Mouse (Mus musculus) cerebellum, adult 9-10 months (tissue): ENCODE results near the gene Ccdc152.

Experiments
- DNase-seq: peaks from one replicate; pipeline ENCODE4 v3.0.0; 2022

Ccdc152 gene

DNA sequence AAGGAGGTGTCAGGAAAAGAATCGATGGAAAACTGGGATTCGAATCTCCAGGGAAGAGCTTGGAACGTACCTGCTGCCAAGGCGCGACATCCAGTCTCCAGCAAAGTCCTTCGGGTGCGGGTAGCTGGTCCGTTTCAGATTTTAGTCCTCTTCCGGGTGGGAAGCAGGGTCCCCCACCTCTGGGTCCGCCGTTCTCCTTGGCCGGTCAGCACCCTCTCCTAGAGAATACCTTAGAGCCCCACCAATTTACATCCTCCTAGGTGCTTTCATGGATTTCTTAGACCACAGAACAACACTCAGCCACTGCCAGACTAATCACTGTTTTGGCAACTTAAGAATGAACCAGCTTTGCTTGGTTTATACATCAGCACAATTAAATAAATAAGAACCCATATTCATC is at the start of gene Ccdc152:
Gene Ccdc152 (minus strand): TSS at position 101 of the 400 bp plus-strand sequence.
- DNase-seq, result no peak

DNA sequence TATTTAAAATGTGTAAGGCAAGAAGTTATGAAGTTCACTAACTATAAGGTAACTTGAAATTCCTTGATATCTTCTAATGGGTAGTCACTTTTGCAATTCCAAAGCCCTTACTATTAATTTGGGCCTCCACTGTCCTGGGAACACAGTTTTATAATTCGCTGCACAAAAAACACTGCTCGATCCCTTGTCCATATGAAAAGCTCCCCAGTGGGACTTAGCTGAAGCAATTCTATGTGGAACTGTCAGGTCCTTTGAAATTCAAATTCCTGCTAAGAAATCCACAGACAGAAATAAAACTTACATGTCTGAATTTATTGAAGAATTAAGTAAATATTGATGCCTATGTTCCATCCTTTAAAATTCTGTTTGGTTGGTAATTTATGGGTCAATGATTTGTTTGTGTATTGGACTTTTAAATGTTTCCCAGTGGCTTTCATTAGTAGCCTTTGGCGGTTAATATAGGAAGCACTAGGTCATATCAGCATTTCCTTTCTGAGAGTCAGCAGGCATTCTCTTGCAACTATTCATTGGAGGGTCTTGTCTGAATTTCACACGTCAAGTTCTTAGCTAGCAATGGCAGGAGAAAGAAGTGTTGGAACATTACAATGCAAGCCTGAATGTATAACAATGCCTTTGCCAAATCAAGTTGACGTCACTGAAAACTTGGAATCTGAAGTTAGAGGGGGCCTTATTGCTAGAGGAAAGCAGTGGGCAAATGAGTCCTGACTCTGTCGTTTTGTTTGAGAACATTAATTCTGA is 46.2 kb upstream of the Ccdc152 start:
- DNase-seq, result no peak

DNA sequence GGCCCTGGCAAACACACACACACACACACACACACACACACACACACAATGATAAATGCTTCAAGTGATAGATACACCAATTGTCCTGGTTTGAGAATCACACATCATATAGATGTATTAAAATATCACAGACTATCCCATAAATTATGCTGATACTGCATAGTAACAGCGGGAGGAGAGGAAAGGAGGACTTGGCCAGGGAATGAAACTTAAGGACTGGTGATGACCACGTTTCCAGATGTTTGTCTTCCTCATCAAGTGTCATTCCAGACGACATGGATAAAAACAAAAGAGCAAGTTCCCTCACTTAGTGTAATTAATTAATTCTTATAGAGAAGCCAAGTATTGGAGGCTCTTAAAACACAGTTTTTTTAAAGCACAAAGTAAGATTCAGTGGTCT is 43.4 kb upstream of the Ccdc152 start:
- no peak for DNase-seq

DNA sequence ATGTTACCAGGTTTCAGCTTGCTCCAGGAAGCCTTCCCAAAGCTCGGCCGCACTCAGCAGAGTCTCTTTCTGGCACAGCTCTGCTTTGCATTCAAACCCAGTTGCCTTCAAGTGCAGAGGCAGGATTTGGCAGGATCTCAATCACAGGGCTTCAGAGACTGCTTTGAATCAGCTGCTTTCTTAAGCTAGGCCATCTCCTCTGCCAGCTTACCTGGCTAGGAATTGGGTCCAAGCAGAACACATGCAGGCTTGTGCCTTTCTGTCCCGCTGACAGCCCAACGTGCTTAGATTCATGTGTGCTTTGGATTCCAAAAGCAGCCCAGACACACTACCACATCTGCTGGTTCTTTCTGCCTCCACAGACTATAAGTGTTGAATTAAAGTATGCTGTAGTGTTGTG is 41.2 kb upstream of the Ccdc152 start:
- no peak for DNase-seq

DNA sequence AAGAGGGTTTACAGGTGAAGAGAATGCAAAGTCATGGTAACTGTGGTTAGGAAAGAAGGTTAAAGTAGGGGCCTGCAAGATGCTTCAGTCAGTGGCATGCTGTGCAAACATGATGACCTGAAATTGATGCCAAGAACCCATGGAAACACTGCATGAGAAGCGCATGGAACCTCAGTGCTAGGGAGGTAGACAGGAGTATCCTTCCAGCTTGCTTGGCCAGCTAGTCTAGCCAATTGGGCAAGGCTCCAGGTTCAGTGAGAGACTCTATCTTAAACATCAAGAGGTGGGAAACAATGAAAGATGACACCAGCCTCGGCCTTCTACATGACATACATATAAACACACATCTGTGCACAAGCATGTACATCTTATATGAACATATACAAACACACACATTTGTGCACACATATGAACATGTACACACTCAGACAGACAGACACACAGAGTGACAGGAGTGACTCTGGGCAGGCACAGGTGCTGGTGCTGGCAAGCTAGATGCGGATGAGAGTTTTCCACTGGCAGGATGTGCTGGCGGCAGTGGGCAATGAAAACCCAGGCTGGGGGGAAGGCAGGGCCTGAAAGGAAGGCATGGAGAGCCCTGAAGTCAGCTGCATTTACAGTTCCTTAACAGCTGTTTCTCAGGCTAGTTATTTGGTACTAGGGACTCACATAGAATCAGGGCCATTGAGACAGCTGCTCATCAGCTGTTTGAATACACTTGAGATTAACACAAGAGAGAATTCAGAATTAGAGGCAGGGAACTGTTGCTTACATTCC is 38.7 kb upstream of the Ccdc152 start:
- no peak for DNase-seq

DNA sequence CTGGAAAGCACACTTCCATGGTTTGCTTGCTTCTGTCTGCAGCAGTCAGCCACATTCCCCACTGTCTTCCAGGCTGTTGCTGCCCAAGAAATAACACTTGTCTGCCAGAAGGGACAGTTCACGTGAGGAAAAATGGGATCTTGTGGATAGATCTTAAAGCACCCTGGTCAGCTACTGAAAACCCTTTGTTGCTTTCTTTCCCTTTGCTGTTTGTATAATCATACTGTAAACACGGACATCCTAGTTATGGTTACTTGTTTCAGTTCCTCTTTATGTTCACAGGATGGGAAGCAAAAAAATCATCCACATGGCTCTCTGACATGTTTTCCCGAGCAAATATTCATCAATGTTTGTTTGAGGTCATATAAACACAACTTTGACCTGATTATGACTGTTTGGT is 36.5 kb upstream of the Ccdc152 start:
- DNase-seq, result no peak

DNA sequence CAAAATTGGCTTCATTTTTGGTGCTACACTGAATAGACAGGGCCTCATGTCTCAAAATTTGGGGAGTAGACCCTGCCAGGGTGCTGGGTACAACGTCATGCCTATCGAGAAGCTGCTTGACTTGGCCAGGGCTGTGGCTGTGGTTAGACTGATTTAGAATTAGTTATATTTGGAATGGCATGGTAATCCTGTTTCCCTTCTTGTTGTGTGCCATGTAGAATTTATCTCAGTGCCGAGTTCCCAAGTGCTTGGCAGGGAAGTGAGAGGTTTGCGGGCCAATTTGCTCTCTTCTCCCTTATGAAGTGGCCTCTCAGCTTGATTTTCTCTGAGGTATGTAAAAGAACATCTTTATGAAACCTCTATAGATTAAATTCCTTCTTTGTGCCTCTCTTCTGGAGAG is 29.2 kb upstream of the Ccdc152 start:
- DNase-seq, result no peak

DNA sequence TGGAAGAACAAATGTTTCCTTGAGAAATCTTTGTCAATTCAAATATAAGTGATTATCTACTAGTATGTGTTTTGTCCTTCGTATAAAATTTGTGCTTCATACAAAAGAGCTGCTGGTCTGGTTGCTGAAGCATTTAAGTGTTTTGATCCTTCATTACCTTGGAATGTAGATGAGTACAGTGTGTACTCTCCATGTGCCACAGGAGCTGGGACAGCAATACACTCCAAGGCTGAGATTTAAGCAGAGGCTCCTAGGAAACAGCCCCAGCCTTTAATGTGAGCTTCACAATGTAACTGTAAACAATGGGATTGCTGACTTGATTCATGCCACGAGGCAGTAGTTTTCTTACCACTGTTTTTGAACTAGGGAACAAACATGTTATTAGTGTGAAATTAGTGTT is 28.5 kb upstream of the Ccdc152 start:
- no peak for DNase-seq

DNA sequence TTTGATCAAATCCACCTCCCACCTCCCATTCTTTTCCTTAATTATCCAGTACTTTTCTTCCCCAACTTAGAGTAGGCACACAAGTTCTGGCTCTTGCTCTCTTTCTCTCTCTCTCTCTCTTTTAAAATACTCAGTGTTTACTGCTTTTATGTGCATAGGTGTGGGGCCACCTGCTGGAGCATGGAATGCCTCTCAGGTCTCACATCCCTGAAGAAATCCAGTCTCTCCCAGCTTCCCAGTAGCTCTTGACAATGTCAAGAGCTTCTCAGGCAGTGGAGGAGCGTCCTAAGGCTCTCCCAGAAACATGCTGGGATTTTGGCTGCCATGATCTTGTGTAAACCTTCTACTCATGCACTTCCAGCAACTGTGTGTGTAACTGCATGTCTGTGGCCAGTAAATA is 27.0 kb upstream of the Ccdc152 start:
- DNase-seq, result no peak

DNA sequence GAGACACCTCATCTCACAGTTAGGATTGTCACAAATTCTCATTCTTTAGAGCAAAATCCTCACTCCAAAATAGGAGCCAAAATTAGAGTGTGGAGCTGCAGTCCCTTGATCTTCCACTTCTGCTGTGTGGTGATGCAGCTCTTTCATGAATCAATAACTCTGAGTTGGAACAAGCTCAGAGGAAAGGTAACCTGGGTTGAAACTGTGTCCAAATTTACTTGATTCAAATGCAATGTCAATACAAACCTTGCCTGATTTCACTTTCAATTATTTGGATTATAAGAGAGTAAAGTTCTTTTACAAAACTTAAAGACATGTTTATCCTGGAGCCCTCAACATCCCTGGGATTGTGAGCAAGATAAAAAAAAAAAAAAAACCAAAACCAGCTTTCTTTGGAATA is 19.7 kb upstream of the Ccdc152 start:
- DNase-seq, result no peak

DNA sequence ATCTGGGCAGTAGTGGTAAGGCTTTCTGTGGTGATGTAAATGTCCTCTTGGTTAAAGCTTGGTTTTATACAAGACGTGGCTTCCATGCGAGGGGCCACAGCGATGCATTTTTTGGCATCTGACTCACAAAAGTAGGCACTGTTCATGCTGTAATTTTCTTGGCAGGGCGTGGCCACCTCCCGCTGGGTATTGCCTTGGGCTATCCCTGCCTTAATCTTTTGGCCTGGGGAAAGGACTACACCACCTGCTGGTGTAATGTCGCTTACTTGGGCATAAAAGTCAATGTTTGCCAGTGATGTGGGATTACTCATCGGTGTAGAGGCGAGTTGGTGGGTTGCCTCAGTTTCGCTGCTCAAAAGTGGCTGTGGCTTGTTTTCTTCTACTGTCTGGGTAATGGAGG is 16.6 kb upstream of the Ccdc152 start:
- DNase-seq, result no peak

DNA sequence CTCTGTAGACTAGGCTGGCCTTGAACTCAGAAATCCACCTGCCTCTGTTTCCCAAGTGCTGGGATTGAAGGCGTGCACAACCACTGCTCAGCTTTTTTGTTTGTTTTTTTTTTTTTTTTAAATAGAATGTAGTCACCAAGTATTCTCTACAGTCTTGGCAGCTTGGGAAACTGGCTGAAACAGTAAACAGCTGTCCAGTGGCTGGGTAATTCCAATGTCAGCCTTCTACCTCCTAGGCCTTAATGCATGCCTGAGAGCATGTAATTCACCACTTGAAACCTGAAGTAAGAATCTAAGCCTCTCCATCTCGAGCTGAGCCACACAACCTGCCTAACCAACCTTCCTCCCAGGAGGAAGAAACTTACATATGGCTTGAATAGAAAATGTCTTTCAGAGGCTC is 13.3 kb upstream of the Ccdc152 start:
- no peak for DNase-seq

DNA sequence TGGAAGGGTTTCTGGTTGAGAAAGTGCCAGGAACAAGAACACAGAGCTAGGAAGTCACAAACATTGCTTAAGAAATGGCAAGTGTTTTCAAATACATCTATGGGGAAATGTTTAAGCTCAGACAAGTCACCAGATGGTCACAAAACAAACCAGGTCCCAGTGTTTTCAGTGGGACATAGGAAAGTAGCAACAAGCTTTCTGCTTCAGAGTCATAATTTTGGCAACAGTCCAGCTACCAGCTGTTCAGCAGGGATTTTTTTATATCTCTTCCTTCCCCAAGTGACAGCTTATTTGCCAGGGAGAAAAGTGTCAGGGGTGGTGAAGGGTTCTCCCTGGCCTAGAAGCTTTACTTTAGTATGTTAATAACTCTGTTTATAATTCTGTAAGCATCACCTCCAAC is 9.6 kb upstream of the Ccdc152 start:
- DNase-seq, result no peak

DNA sequence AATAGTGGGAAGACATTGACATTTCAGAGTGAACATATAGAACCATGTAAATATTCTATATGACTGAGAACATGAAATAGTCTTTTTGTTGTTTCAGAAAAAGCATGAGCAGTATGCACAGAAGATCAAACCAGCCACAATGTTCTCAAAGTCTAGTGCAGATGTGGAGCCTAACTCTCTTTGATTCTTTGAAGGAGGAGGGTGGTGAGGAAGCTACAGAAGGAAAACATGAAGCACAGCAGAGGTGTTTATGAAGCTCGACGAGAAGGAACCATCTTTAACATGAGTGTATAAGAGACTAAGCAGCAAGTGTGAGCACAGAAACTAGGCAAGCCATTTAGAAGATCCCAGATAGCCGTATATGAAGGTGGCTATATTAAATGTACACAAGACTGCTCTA is 6.5 kb upstream of the Ccdc152 start:
- no peak for DNase-seq

DNA sequence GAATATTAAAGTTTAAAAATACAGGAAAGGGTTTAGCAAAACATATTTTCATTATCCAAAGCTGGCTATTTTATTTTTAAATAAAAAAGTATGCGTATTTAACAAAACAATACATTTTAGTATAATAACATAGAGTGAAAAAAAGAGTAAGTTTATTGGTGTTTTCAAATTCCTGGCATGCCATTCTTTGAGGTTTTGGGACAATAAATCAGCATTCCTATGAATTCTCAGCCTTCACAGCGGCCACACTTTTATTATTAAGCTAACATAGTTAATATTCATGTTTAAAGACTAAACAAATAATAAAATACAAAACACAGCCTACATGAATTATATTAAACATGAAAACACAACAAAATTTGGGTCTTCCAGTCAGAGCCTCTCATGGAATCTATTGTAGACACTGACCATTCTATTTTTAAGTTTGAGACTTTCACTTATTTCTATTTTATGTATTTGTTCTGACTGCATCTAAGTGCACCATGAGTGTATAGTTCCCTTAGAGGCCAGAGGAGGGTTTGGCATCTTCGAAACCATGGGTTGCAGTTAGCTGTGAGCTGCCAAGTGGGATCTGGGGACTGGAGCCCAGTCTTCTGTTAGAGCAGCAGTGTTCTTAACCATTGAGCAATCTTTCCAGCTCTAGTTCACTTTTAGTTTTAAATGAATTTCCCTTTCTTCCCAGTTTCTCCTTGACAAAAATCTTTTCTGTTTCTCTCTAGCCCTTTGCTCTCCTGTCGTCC is 2.8 kb downstream of the Ccdc152 start:
- DNase-seq, result no peak

DNA sequence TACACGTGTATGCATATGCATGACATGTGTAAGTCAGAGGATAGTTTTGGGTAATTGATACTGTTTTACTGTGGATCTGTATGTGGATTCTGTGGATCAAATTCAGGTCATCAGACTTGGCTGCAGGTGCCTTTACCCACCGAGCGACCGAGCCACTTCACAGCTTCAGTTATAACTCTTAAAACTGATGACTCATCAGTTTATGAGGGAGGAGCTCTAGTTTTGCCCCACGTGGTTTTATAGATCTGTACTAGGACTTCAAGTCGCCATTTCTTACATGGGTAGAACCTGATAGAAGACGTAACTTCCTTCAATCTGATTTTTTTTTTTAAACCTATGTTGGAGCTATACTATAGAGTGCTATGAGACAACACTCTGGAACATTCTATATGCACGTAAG is 5.7 kb downstream of the Ccdc152 start:
- no peak for DNase-seq

DNA sequence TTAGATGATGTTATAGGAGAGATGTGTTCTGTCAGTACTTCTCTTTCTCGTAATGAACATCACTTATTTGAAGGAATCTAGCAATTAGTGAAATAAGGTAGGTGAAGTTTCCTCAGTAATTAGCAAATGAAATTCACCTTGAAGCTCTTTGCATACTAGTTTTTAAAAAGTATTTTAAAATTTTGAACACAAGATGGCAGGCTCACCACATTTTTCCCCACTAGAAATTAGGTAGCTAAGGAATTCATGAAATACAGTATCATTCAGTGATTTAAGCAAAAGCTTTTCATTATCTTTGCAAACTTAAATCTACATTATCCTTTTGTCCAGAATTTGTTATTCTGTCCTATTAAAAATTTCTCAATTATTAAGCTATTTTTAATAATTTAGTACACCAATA is 7.3 kb downstream of the Ccdc152 start:
- no peak for DNase-seq

DNA sequence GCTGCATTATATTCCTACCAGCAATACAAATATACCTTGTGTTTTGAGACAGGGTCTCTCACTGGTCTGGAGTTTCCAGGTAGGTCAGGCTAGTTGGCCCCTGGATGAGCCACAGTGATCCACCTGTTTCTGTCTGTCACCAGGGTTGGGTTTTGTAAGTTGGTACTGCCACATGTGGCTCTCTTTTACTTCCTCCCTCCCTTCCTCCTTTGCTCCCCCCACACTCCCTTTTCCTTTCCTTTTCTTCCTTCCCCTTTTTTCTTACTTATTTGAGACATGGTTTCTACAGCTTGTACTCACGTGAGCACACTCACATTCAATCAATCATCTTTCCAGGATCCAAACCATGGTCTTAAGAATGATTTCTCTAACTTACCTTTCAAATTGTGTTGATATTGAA is 9.8 kb downstream of the Ccdc152 start:
- no peak for DNase-seq

DNA sequence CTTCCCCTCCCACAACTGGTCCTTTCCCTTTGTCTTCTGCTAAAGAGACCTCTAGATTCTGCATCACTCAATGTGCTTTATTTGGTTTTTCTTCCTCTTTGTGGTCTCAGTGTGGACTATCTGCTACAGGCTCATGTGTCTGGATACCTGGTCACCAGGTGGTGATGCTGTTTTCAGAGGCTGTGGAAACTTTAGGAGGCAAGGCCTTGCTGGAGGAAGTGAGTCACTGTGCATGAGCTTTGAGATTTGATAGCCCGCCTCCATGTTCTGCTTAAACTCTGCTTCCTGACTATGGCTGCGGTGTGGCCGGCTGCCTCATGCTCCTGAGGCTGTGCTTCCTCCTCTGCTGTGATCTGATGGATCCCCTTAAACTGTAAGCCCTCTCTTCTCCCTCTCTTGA is 12.9 kb downstream of the Ccdc152 start:
- no peak for DNase-seq

DNA sequence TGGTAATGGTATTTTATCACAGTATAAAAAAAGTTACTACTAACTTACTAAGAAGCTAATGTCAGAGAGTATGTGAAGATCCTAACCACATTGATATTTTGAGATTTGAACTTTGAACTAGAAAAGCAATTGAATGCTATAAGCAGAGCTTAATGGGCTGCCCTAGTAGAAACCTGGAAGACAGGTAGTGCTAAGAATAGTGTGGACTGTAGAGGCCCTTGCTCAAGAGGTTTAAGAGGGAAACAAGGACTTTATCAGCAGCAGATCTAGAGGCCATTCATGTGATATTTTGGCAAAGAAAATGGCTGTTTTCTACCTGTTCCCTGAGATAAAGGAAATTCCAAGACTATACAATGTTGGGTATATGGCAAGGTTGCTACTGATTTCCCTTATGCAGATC is 17.3 kb downstream of the Ccdc152 start:
- no peak for DNase-seq

DNA sequence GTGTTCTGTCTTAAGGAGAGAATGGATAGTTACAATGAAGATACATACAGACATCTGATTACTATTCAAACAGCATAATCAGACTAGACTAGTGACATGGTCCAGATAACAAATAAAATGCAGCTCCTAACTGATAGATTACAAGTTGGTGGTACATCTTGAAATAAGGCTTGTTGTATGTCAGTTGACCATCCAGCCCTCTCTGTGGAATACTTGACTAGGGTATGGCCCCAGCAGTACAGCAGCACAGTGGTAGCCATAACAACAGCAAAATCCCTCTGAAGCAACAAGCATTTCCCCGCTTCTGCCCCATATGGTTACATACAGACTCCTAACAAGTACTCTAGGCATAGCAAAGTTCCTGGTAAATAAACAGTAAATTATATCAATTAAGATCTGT is 21.6 kb downstream of the Ccdc152 start:
- no peak for DNase-seq

DNA sequence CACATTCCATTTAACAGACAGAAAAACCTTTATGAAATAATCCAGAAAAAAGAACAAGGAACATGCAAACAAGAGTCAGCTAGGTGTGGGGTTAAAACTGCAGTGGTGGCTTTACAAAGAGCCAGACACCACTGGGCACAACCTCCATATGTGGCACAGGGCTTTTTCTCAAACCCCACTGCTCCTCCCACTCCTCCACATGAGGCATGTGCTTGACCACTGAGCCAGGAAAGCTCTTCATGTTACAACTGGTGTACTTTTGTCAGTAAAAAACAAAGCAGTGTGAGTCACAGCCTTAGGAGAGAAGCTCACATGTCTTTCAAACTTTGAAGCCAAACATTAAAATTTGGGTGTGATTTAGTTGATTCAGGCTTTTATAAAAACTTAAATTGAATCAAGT is 22.1 kb downstream of the Ccdc152 start:
- DNase-seq, result no peak

DNA sequence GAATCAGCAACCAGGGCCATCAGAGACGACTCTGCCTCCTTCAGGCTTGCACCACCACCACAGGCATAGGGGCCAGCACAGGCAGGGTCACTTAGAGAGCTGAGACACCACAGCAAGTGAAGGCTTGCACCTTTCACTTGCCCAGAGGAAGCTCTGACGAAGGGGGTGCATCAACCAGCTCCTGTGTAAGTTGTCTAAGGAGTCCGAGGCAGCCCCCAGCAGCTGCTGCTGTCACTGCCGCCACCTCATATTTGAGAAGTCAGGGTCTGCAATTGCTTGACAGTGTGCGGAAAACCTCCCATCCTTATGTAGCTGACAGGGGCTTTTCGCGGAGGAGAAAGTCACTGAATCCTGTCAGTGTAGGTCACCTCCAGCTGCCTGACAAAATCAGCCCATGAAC is 24.1 kb downstream of the Ccdc152 start:
- DNase-seq, result no peak

DNA sequence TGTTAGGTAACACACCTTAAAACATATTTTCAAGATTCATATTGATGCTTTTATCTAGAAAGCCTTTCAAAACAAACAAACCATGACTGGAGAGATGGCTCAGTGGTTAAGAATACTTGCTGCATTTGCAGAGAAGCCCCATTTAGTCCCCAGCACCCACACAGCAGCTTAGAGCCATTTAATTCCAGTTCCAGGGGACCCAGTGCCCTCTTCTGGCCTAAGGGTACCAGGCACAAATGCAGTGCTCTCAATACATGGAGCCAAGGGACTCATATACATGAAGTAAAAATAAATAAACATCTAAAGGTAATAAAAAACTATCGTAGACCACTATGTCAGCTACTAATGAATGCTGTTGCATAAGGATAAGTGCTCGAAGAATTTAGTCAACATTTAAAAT is 25.9 kb downstream of the Ccdc152 start:
- DNase-seq, result no peak
